Mouse (Mus musculus) cerebellum, adult 2 months (tissue): ENCODE results near the gene Syt8.

ENCODE experiments used
- CTCF ChIP-seq: fragments of 200-500 bp; IDR thresholded peaks from 2 replicates; pipeline ENCODE4 v1.5.1; 2011; ENCODE audit warnings: low read depth, mild to moderate bottlenecking, control low read depth, low read length, moderate library complexity, borderline replicate concordance; ENCODE audit not compliant: insufficient read depth
- POLR2A ChIP-seq: fragments of 200-500 bp; IDR thresholded peaks from 2 replicates; pipeline ENCODE4 v1.6.1; 2011; ENCODE audit warnings: low read length, control low read depth, borderline replicate concordance; ENCODE audit not compliant: insufficient read depth

DNA sequence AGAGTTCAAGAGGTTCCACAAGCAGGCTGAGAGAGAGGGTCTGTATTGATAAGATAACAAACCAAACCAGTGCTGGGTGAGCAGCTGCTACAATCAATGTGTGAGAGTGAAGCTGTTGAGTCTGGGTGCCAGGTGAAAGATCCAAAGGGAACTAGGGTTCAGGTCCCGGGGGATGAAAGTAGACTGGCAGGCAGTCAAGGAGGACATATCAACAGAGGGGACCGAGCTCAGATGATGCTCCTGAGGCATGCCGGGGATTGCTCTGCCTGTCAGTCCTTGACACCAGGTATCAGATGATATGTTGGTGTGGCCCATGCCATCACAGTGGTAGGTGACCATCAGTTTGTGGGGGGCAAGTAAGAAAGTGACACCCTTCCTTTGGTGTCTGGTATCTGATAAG, 22.2 kb downstream of the Syt8 start:
- TF ChIP-seq CTCF, result no peak
- no peak for TF ChIP-seq POLR2A
